Mouse (Mus musculus) stomach, postnatal 0 days (tissue): ENCODE data around the gene Impg1.

Experiments
- CTCF ChIP-seq: IDR thresholded peaks from 2 replicates; pipeline ENCODE4 v1.5.1; 2016; ENCODE audit warnings: antibody characterized with exemption, low read depth, mild to moderate bottlenecking, moderate library complexity
- EP300 ChIP-seq: optimal IDR thresholded peaks from 2 replicates; pipeline ENCODE3; 2016; ENCODE audit warnings: antibody characterized with exemption

DNA sequence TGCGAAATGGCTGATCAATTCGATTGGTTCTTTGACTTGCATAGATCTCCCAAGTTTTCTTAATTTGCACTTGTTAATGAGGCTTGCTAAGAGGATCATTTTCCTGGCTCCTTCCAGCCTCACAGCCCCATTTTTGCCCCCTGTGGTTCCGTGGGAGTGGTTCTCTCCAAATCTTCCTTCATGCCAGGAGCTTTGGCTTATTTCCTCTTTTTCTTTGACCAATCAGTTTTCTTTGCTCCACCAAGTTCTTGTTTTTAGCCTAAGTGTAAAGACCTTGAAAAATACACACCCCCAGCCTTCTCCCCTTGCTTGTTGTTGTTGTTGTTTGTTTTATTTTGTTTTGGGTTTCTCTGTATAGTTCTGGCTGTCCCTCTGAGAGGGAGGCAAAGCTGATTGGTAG is 77.4 kb downstream of the Impg1 start:
- no peak for TF ChIP-seq EP300
- no peak for TF ChIP-seq CTCF
